Mouse (Mus musculus) left cerebral cortex, postnatal 10 days (tissue): ENCODE measurements around the gene Ptprk. TPM values are rescaled to one million over a fixed set of nuclear protein-coding genes. Genes with fewer than 3 reads are reported as not detected.

Experiments used
- DNase-seq, 2 experiments: peaks; one replicate each; pipeline ENCODE4 v3.0.0; 2021 to 2022; ENCODE audit warnings: low spot score in 2 of 2, mixed read lengths in 1 of 2; ENCODE audit errors: extremely low spot score in 1 of 2
- intact Hi-C: fragments of 180-260 bp; cut with DNase I; formaldehyde crosslinking; loops from one replicate; pipeline ENCODE4 v1.15.1; 2025
- total RNA-seq, 2 experiments: library from RNA; stranded (reverse); gene quantifications; 2 replicates each; pipeline ENCODE4 v1.2.3; 2021

Ptprk gene
- total RNA-seq, 2 experiments from 2014 or later, result 117 to 140 TPM

- DNase-seq, result no peak
- intact Hi-C loops, result no loop called here
These were observed 295.2 kb downstream of the Ptprk start for GRCm38 (mm10) chr10:28369808-28370207.

GRCm38 (mm10) chr10:28374874-28375273, 300.3 kb downstream of the Ptprk start:
- DNase-seq, result no peak
- intact Hi-C loops, result no loop called here

DNA sequence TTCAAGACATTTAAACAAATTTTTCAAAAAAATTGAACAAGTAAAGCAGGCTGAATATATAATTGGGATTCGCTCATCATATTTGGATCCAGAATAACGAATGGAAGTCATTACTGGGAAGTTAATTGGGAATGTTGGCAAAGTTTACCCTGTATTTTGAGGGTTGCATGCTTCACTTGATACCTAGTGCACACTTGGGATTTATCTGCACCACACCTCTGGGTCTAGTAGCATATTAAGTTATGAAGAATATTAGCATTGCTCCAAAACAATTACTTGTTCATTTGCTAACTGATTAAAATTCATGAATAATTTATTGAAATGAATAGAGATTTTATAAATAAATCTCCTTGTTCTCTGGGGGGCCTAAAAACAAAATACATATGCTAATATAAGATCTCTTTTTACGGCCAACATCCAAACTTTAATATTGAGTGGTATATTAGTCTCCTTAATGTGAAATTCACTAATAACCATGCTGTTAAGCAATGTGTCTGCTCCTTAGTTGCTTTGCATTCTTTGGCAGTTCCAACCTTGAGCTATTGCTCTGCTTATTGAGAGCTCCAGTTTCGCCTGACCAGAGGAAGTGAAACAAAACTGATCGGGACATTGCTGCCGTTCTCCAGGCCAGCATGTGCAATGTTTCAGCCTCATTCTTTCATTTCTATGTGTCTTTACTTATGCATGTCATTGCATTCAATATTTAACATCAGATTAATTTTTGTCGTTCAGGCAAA, 305.3 kb downstream of the Ptprk start:
- no peak for DNase-seq
- intact Hi-C loops, result no loop called here

- intact Hi-C loops, result no loop called here
- no peak for DNase-seq
These were observed 313.1 kb downstream of the Ptprk start for GRCm38 (mm10) chr10:28387563-28388222.

DNA sequence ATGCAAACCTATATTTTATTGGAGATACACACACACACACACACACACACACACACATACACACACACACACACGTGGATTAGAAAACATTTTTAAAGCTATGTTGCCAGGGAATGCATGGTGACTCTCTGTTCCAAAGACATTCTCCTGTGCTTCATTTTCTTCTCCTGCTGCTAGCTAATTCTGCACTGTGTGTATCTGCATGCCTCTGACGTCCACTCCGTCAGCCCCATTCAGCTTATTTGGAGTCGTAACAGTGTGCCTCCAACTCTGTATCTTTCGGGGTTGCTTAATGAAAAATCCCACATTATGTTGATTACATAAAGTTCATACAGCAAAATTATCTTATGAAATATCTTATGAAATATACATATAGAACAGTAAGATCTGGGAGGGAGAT, 316.5 kb downstream of the Ptprk start:
- DNase-seq, result peak in 1 of 2 experiments; percentile 9
- intact Hi-C loops, result no loop called here

GRCm38 (mm10) chr10:28395610-28396519, 321.2 kb downstream of the Ptprk start:
- no peak for DNase-seq
- intact Hi-C loops, result no loop called here

DNA sequence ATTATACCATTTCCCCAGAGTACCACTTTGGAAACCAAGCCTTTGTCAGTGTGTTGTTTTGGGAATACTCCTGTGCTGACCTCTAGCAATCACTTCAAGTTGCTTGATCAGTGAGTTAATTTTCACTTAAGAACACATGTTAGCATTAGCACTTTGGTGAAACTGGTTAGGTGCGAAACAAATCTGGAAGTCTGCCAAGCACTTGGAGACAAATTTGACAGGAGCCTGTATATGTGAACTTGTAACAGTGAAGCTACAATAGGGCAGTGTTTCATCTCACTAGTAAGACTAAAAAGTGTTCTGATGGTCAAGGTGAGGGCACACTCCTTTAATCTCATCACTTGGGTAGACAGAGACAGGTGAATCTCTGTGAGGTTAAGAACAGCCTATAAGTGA, 321.9 kb downstream of the Ptprk start:
- DNase-seq, result no peak
- intact Hi-C loops, result no loop called here

- intact Hi-C loops, result no loop called here
- DNase-seq, result no peak
These were observed 327.2 kb downstream of the Ptprk start for GRCm38 (mm10) chr10:28401796-28402195.

- no peak for DNase-seq
- intact Hi-C loops, result no loop called here
These were observed 334.4 kb downstream of the Ptprk start for GRCm38 (mm10) chr10:28408980-28409379.

GRCm38 (mm10) chr10:28414823-28415222, 340.2 kb downstream of the Ptprk start:
- intact Hi-C loops, result no loop called here
- no peak for DNase-seq

GRCm38 (mm10) chr10:28422622-28423021, 348.0 kb downstream of the Ptprk start:
- DNase-seq, result no peak
- intact Hi-C loops, result no loop called here

DNA sequence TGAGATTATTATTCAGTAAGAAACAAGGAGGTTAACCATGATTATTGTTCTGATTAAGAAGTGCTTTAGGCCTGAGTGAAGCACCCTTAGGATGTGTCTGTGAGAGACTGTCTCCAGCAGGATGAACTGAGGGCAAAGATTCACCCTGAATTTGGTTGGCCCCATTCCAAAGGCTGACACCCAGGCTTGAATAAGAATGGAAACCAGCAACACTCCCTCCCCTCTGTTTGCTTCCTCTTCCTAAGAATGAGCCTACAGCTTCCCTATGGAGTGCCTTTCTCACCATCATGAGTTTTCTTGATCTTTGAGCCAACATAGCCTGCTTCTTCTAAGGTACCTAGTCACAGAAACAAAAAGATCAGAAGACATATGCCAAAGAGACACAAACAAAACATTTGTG, 350.8 kb downstream of the Ptprk start:
- no peak for DNase-seq
- intact Hi-C loops, result no loop called here

DNA sequence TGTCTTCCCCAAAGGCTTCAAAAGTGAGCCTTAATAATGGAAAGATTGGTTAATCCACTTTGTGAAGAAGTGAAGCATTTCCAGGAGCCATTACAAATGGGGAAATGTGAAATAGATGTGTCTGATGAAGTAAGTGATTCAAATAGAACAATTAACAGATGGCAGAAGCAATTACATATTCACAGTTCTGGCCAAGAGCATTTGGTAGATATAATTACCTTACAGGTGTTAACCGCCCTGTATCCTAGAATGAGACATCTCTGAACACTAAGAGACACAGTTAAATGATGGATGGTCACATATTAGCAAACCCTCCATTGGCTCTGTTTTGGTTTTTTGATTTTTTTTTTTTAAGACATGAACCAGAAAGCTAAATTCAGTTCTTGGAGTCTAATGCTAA, 361.5 kb downstream of the Ptprk start:
- no peak for DNase-seq
- intact Hi-C loops, result no loop called here

- DNase-seq, result no peak
- intact Hi-C loops, result no loop called here
These were observed 375.2 kb downstream of the Ptprk start for GRCm38 (mm10) chr10:28449853-28450252.

DNA sequence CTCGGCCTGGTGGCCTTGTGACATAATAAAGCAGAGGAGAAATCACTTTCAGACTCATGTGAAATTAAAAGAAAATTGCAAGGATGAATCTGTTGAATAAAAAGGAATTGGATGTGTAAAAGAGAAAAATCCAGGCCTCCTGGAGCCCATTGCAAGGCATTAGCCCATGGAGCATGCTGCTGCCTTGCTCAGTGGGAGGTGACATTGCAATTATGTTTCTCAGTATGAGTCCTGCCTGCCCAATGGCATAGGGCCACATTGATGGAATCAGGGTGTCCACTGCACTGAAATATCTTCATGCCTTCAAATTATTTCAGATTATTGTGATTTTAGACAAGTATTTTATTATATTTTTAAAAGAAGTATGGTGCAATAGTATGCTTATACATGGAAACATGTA, 376.0 kb downstream of the Ptprk start:
- DNase-seq, result no peak
- intact Hi-C loops, result no loop called here

DNA sequence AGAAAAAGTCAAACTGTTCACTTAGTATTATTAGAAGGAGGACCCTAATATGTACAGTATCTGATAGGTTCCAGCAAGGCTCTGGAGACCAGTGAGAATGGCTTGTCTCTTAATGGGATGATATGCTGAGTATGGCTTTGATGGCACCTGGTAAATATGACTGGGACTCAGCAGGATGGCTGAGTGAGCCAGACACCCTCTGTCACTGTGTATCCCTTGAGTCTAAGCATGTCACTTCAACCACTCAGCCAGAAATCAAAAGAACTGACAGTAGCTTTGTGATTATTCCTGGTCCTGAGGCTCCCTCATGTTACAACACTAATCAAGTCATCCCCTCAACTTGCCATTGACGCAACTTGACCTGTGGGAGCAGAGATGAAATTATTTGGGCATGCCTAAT, 383.4 kb downstream of the Ptprk start:
- intact Hi-C loops, result no loop called here
- no peak for DNase-seq

DNA sequence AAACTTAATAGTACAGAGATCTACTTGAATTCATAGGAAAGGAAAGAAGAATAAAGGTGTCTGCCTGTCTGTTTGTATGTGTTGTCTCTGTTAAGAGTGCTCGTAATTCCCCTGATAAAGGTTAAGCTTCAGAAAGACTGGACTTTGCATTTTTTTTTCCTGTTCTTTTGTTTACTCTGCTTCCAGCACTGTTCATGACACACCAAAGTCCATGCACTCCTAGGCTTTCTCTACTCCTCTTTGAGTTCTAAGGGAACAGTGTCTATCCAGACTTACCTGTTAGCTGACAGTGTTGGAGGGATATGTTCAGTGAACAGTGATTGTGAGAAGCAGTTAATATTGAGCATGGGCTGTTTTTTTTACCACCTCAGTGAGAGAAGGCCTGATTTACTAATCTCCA, 385.3 kb downstream of the Ptprk start:
- DNase-seq, result no peak
- intact Hi-C loops, result no loop called here

GRCm38 (mm10) chr10:28463706-28464105, 389.1 kb downstream of the Ptprk start:
- DNase-seq, result no peak
- intact Hi-C loops, result no loop called here

- no peak for DNase-seq
- intact Hi-C loops, result no loop called here
These were observed 390.3 kb downstream of the Ptprk start for GRCm38 (mm10) chr10:28464766-28465548.
